Mouse (Mus musculus): ENCODE measurements around the gene Tbcc. TPM values are rescaled to one million over a fixed set of nuclear protein-coding genes. Genes with fewer than 3 reads are reported as not detected.

The Tbcc gene
- polyA plus RNA-seq, 1 experiment from 2014 or later: 51.0 TPM

DNA sequence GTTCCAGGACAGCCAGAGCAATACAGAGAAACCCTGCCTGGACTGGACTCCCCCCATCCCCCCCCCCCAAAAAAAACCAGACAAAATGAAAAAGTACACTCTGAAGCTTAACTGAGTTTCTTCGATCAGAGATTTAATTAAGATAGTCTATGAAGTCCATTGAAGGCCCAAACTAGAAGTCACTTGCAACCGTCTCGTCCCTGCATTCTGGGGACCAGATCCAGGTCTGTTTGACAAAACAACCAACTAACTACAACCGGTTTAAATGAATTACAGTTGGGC, 34.4 kb upstream of the Tbcc start:
- no peak for DNase-seq (ENCODE audit: low spot score)
- TF ChIP-seq EP300 (IDR thresholded peaks at IDR 0.05) (no peak), CTCF (IDR thresholded peaks at IDR 0.05) (no peak)
- 9% methylated on average over 4 of the region's 4 CpGs for WGBS

GRCm38 (mm10) chr17:46856471-46857360, 33.8 kb upstream of the Tbcc start:
- no peaks in the 10 kb centered on the region for H3K27me3 ChIP-seq (replicated peaks; ENCODE audit: insufficient read depth, low read length)
- no peaks in the 10 kb centered on the region for H3K36me3 ChIP-seq (ENCODE audit: insufficient read depth, low read length)
- DNase-seq (ENCODE audit: low spot score): peak; percentile 83
- H3K4me1 ChIP-seq (ENCODE audit: insufficient read depth, low read depth, low read length): peaks cover 10% of the 10 kb centered on the region; the same call in 1 of the 2 replicates
- H3K4me2 ChIP-seq (replicated peaks; ENCODE audit: low read depth, low read length): peak overlapping the region; percentile 73
- H3K27ac ChIP-seq (ENCODE audit: low read length): peak overlapping the region; percentile 100
- peak overlapping the region; percentile 100 for H3K9ac ChIP-seq (replicated peaks; ENCODE audit: low read depth)
- TF ChIP-seq CTCF (IDR thresholded peaks at IDR 0.05) (no peak), EP300 (IDR thresholded peaks at IDR 0.05) (no peak)
- under 1% methylated on average over 83 of the region's 87 CpGs for WGBS
- peak overlapping the region; percentile 98 for H3K4me3 ChIP-seq (ENCODE audit: low read depth, low read length)
- H3K9me3 ChIP-seq (ENCODE audit: low read length): no peaks in the 10 kb centered on the region
- ATAC-seq: peak; percentile 37

More for the DNA sequence above, 34.4 kb upstream of the Tbcc start:
- Histone ChIP-seq H3K9me3 (ENCODE audit: low read length) (no peaks in the 10 kb centered on the region), H3K4me1 (ENCODE audit: insufficient read depth, low read depth, low read length) (peaks cover 10% of the 10 kb centered on the region; the same call in 1 of the 2 replicates), H3K4me2 (replicated peaks; ENCODE audit: low read depth, low read length) (peak overlapping the region; percentile 73), H3K27ac (ENCODE audit: low read length) (peak overlapping the region; percentile 100), H3K9ac (replicated peaks; ENCODE audit: low read depth) (peak overlapping the region; percentile 100), H3K36me3 (ENCODE audit: insufficient read depth, low read length) (no peaks in the 10 kb centered on the region), H3K27me3 (replicated peaks; ENCODE audit: insufficient read depth, low read length) (no peaks in the 10 kb centered on the region), H3K4me3 (ENCODE audit: low read depth, low read length) (peak overlapping the region; percentile 98)
- no peak for ATAC-seq

- peak overlapping the region; percentile 98 for H3K4me3 ChIP-seq (ENCODE audit: low read depth, low read length)
- H3K27me3 ChIP-seq (replicated peaks; ENCODE audit: insufficient read depth, low read length): no peaks in the 10 kb centered on the region
- peak overlapping the region; percentile 100 for H3K9ac ChIP-seq (replicated peaks; ENCODE audit: low read depth)
- peak overlapping the region; percentile 73 for H3K4me2 ChIP-seq (replicated peaks; ENCODE audit: low read depth, low read length)
- DNase-seq (ENCODE audit: low spot score) (peak; percentile 93), ATAC-seq (peak; percentile 81)
- WGBS: 0% methylated on average over 3 of the region's 52 CpGs
- peak overlapping the region; percentile 100 for H3K27ac ChIP-seq (ENCODE audit: low read length)
- H3K36me3 ChIP-seq (ENCODE audit: insufficient read depth, low read length): no peaks in the 10 kb centered on the region
- no peak for TF ChIP-seq CTCF (IDR thresholded peaks at IDR 0.05)
- TF ChIP-seq EP300 (IDR thresholded peaks at IDR 0.05): no peak
- no peaks in the 10 kb centered on the region for H3K9me3 ChIP-seq (ENCODE audit: low read length)
- H3K4me1 ChIP-seq (ENCODE audit: insufficient read depth, low read depth, low read length): peaks cover 10% of the 10 kb centered on the region; the same call in 1 of the 2 replicates
These were observed 33.1 kb upstream of the Tbcc start for GRCm38 (mm10) chr17:46857361-46857902.

DNA sequence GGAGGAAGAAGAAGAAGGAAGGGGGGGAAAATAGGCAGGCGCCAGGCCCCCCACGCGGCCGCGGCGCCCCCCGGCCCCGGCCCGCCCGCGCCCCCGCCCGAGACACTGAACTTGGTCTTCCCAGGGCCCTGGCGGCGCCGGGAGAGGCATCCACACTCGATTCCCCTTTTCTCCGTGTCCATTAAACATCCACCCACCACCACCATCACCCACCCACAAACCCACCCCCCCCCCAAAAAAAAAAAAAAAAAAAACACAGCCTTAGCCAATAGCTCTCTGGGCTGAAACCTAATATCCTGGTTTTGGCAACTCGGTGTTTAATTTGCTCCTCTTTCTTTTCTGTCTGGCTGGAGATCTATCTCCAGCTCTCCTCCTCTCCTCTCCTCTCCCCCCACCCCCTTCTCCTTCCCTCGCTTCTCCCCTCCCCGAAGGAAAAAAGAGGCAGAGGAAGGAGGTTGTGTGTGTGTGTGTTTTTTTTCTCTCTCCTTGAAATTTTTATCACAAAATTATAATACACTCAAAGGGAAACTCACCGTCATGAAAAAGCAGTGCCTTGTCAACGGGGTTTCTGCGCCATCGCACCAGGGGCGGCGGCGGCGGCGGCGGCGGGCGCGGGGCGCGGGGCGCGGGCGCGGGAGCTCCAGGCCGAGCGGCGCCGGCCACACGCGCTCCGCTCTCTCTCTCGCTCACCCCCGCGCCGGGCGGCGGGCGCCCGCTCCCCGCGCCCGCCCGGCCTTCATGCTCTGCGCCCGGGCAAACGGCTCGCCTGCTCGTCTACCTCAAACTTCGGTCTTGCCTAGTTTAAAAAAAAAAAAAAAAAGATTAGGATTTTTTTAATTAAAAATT, 32.4 kb upstream of the Tbcc start, which contains the start of gene Bicral:
Bicral (minus strand) TSS at position 580 of the 846 bp plus-strand sequence.
- under 1% methylated on average over 54 of the region's 65 CpGs for WGBS
- H3K36me3 ChIP-seq (ENCODE audit: insufficient read depth, low read length): no peaks in the 10 kb centered on the region
- no peaks in the 10 kb centered on the region for H3K9me3 ChIP-seq (ENCODE audit: low read length)
- peak; percentile 88 for DNase-seq (ENCODE audit: low spot score)
- ATAC-seq: peak; percentile 48
- TF ChIP-seq EP300 (IDR thresholded peaks at IDR 0.05): no peak
- TF ChIP-seq CTCF (IDR thresholded peaks at IDR 0.05): no peak
- peak within 1 kb of the TSS; percentile 100 for H3K27ac ChIP-seq (ENCODE audit: low read length)
- peak within 1 kb of the TSS; percentile 100 for H3K9ac ChIP-seq (replicated peaks; ENCODE audit: low read depth)
- peaks cover 10% of the 10 kb centered on the region; the same call in 1 of the 2 replicates for H3K4me1 ChIP-seq (ENCODE audit: insufficient read depth, low read depth, low read length)
- no peaks in the 10 kb centered on the region for H3K27me3 ChIP-seq (replicated peaks; ENCODE audit: insufficient read depth, low read length)
- peak within 1 kb of the TSS; percentile 73 for H3K4me2 ChIP-seq (replicated peaks; ENCODE audit: low read depth, low read length)
- H3K4me3 ChIP-seq (ENCODE audit: low read depth, low read length): peak within 1 kb of the TSS; percentile 98

- ATAC-seq (no peak), DNase-seq (ENCODE audit: low spot score) (peak; percentile 32)
- peak overlapping the region; percentile 98 for H3K4me3 ChIP-seq (ENCODE audit: low read depth, low read length)
- H3K4me2 ChIP-seq (replicated peaks; ENCODE audit: low read depth, low read length): peak overlapping the region; percentile 73
- H3K9ac ChIP-seq (replicated peaks; ENCODE audit: low read depth): peak overlapping the region; percentile 100
- no peaks in the 10 kb centered on the region for H3K27me3 ChIP-seq (replicated peaks; ENCODE audit: insufficient read depth, low read length)
- H3K4me1 ChIP-seq (ENCODE audit: insufficient read depth, low read depth, low read length): peaks cover 10% of the 10 kb centered on the region; the same call in 1 of the 2 replicates
- H3K27ac ChIP-seq (ENCODE audit: low read length): peak overlapping the region; percentile 100
- no peaks in the 10 kb centered on the region for H3K36me3 ChIP-seq (ENCODE audit: insufficient read depth, low read length)
- 22% methylated on average over 9 of the region's 9 CpGs for WGBS
- H3K9me3 ChIP-seq (ENCODE audit: low read length): no peaks in the 10 kb centered on the region
- TF ChIP-seq CTCF (IDR thresholded peaks at IDR 0.05) (no peak), EP300 (IDR thresholded peaks at IDR 0.05) (no peak)
These were observed 31.6 kb upstream of the Tbcc start for GRCm38 (mm10) chr17:46858749-46859444.
